8 mouse cellular contexts compared by ENCODE assay signal in the genomic region with DNA sequence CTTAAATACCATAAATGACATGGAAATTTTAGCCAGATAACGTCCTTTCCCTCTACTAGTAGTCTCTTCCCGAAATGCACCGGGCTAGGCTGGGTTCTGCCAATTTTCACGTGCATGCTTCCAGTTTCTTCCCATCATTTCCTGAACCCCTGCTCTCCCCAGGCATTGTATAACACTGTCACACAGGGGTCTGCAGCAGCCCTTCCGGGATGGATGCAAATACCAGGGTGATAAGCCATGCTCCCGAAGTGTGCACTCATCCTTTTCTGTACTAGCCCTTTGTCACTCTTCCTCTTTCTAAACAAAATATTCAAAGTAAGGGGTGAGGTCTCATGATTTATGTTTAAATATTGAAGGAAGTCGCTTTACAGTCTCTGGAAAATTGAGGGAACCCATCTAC. TPM values are rescaled to one million over a fixed set of nuclear protein-coding genes. Genes with fewer than 3 reads are reported as not detected.
DNase-seq lines count a peak whose midpoint lies in the region; ATAC-seq and TF ChIP-seq lines count a peak whose summit lies in the region.

No protein-coding gene starts in this region.

- intact Hi-C loops in heart, adult 2 months (cut with DNase I): loop anchor here (2.0 to 5.0 kb wide), 3 partner anchors 43 to 432 kb away; a partner anchor contains a TSS
- intact Hi-C loops in heart, postnatal 10 days (cut with DNase I): loop anchor here (2.0 to 5.0 kb wide), 2 partner anchors 42 to 65 kb away; a partner anchor contains a TSS

- H3K4me1 ChIP-seq in heart, adult 2 months (ENCODE audit: control insufficient read depth, insufficient read depth, low read length): peaks cover 3% of the 10 kb centered on the region
- peaks cover 35% of the 10 kb centered on the region for H3K4me1 ChIP-seq in forebrain, embryonic 13.5 days
- H3K4me1 ChIP-seq in liver, embryonic 14.5 days (replicated peaks; ENCODE audit: control insufficient read depth in 2 of 2, insufficient read depth in 2 of 2, low read length in 1 of 2): peaks cover 13 to 15% of the 10 kb centered on the region in 2 experiments

- no peak overlapping the region for H3K9ac ChIP-seq in heart, adult 2 months (ENCODE audit: low read depth, low read length)
- H3K9ac ChIP-seq in forebrain, embryonic 13.5 days: peak overlapping the region; percentile 98
- peak overlapping the region; percentile 80 for H3K9ac ChIP-seq in liver, embryonic 14.5 days (replicated peaks)

- TF ChIP-seq EP300 in heart, adult 2 months (IDR thresholded peaks at IDR 0.05; ENCODE audit: insufficient read depth, low read depth, low read length): no peak
- TF ChIP-seq EP300 in liver, embryonic 14.5 days (IDR thresholded peaks at IDR 0.05; ENCODE audit: low read depth): no peak

- no peak overlapping the region for H3ac ChIP-seq in C2C12 (ENCODE audit: control insufficient read depth, insufficient read length, low read depth)

- DNase-seq in heart, adult 2 months: no peak
- no peak for DNase-seq in heart, postnatal 10 days
- no peak for DNase-seq in liver, embryonic 14.5 days (ENCODE audit: low read depth in 3 of 3, low spot score in 3 of 3)
- no peak for DNase-seq in thymus, postnatal 10 days (ENCODE audit: low spot score in 2 of 2)
- no peak for DNase-seq in adipocyte (ENCODE audit: low spot score)
- DNase-seq in urinary bladder, postnatal 25 days (ENCODE audit: low spot score): no peak

- no peaks in the 10 kb centered on the region for H3K9me3 ChIP-seq in forebrain, embryonic 13.5 days (replicated peaks)
- no peaks in the 10 kb centered on the region for H3K9me3 ChIP-seq in liver, embryonic 14.5 days (ENCODE audit: control insufficient read depth, low read length)

- H3K27me3 ChIP-seq in heart, adult 2 months (ENCODE audit: control insufficient read depth, insufficient read depth, low read length): no peaks in the 10 kb centered on the region; the same call in 1 of the 2 replicates
- H3K27me3 ChIP-seq in C2C12 (ENCODE audit: control insufficient read depth, insufficient read depth, insufficient read length): peaks cover 16% of the 10 kb centered on the region
- H3K27me3 ChIP-seq in forebrain, embryonic 13.5 days: no peaks in the 10 kb centered on the region
- no peaks in the 10 kb centered on the region for H3K27me3 ChIP-seq in liver, embryonic 14.5 days (ENCODE audit: control insufficient read depth, insufficient read depth, low read length)

- peak overlapping the region; percentile 80 for H3K4me2 ChIP-seq in forebrain, embryonic 13.5 days
- H3K4me2 ChIP-seq in liver, embryonic 14.5 days (ENCODE audit: low read depth): peak overlapping the region; percentile 87

- H3K36me3 ChIP-seq in heart, adult 2 months (ENCODE audit: control insufficient read depth, insufficient read depth, low read length): no peaks in the 10 kb centered on the region
- H3K36me3 ChIP-seq in C2C12 (ENCODE audit: control insufficient read depth, insufficient read depth): no peaks in the 10 kb centered on the region
- no peaks in the 10 kb centered on the region for H3K36me3 ChIP-seq in forebrain, embryonic 13.5 days (ENCODE audit: poor library complexity, severe bottlenecking)
- no peaks in the 10 kb centered on the region for H3K36me3 ChIP-seq in liver, embryonic 14.5 days (replicated peaks; ENCODE audit: control insufficient read depth, insufficient read depth, low read depth)

- peak overlapping the region; percentile 95 for H3K4me3 ChIP-seq in heart, adult 2 months
- H3K4me3 ChIP-seq in C2C12 (ENCODE audit: insufficient read depth, poor library complexity, severe bottlenecking): peak overlapping the region; percentile 40
- H3K4me3 ChIP-seq in forebrain, embryonic 13.5 days: peak overlapping the region; percentile 89
- peak overlapping the region; percentile 82 to 94 for H3K4me3 ChIP-seq in liver, embryonic 14.5 days (ENCODE audit: insufficient read depth in 1 of 2, low read depth in 2 of 2, low read length in 2 of 2)

- 29% methylated on average over 7 of the region's 7 CpGs for WGBS in heart, adult 2 months
- 65% methylated on average over 7 of the region's 7 CpGs for WGBS in forebrain, embryonic 13.5 days
- WGBS in liver, embryonic 14.5 days (ENCODE audit: insufficient replicate concordance): 32% methylated on average over 7 of the region's 7 CpGs

- no peak overlapping the region; the same call in 1 of the 2 replicates for H3K27ac ChIP-seq in heart, adult 2 months
- H3K27ac ChIP-seq in forebrain, embryonic 13.5 days: no peak overlapping the region
- H3K27ac ChIP-seq in liver, embryonic 14.5 days: no peak overlapping the region; the same call in 1 of the 2 replicates

- TF ChIP-seq POLR2A in heart, adult 2 months (IDR thresholded peaks at IDR 0.05; ENCODE audit: insufficient read depth, low read depth, low read length): no peak

- TF ChIP-seq CTCF in heart, adult 2 months (IDR thresholded peaks at IDR 0.05): no peak
- no peak for TF ChIP-seq CTCF in C2C12 (IDR thresholded peaks at IDR 0.05; ENCODE audit: control insufficient read depth, insufficient read depth, insufficient read length)
- TF ChIP-seq CTCF in liver, embryonic 14.5 days (IDR thresholded peaks at IDR 0.05; ENCODE audit: low read depth): no peak

- H3K79me3 ChIP-seq in C2C12 (ENCODE audit: low read depth): peaks cover 17% of the 10 kb centered on the region

- ATAC-seq in forebrain, embryonic 13.5 days: no peak
- no peak for ATAC-seq in liver, embryonic 14.5 days (ENCODE audit: insufficient read depth)

- 0 out of 2 replicates have a peak, but pooled peaks cover 1% of the 10 kb centered on the region for H3K79me2 ChIP-seq in heart, adult 2 months (replicated peaks; ENCODE audit: control insufficient read depth, insufficient read depth, low read length)
- H3K79me2 ChIP-seq in C2C12 (ENCODE audit: control insufficient read depth, insufficient read depth): peaks cover 35% of the 10 kb centered on the region

TF ChIP-seq in C2C12, 6 proteins besides CTCF, POLR2A, EP300 and RAD21:
- no peak for TF ChIP-seq CEBPB (IDR thresholded peaks at IDR 0.05; ENCODE audit: low read depth)
- no peak for TF ChIP-seq MYOD1 (IDR thresholded peaks at IDR 0.05; ENCODE audit: control insufficient read depth, insufficient read length, low read depth)
- no peak for TF ChIP-seq MAX (IDR thresholded peaks at IDR 0.05)
- TF ChIP-seq FOSL1 (IDR thresholded peaks at IDR 0.05; ENCODE audit: insufficient read depth, low read length, poor library complexity, severe bottlenecking): no peak
- TF ChIP-seq USF1 (IDR thresholded peaks at IDR 0.05; ENCODE audit: low read depth): no peak
- TF ChIP-seq MYOG (IDR thresholded peaks at IDR 0.05; ENCODE audit: control insufficient read depth, extremely low read depth, insufficient read length): no peak

RNA-seq across cellular contexts. Expression of a gene that starts 0.9 kb away (rescaled TPM):
- 1 to 10 TPM; 4.3 to 4.9 TPM for total RNA-seq in heart, adult 2 months (2021)
- polyA plus RNA-seq in heart, adult 2 months (2012; rRNA removed): 4.2 and 7.0 TPM in 2 replicates
- total RNA-seq in heart, postnatal 10 days (2021): 1 to 10 TPM; 7.8 to 8.7 TPM
- polyA plus RNA-seq in C2C12 (2012; fragmentation: generic; extraction: Trizol): 2.4 TPM
- 27.7 and 29.6 TPM in 2 replicates for polyA plus RNA-seq in forebrain, embryonic 13.5 days (2015; fragmentation: Nextera tagmentation; extraction: Ambion mirVana)
- polyA plus RNA-seq in liver, embryonic 14.5 days (2012; rRNA removed): 2.9 and 3.2 TPM in 2 replicates
- 2.7 and 2.9 TPM in 2 replicates for polyA plus RNA-seq in liver, embryonic 14.5 days (2014; fragmentation: Nextera tagmentation; extraction: Ambion mirVana)

Comparison
In these comparisons a context has a peak if more than half of its experiments do, and no peak if none do; other contexts are left out.
1. H3K4me3 ChIP-seq: peak in every context shown above with its lines; median percentile 95 in heart, adult 2 months; 89 in forebrain, embryonic 13.5 days; 88 in liver, embryonic 14.5 days; 40 in C2C12.